Mouse (Mus musculus) frontal cortex, postnatal 25 days (tissue): ENCODE measurements around the gene Ubash3a.

ENCODE experiments used
- DNase-seq, 2 experiments: peaks; one replicate each; pipeline ENCODE4 v3.0.0; 2022; ENCODE audit warnings: low spot score in 2 of 2

The Ubash3a gene

GRCm38 (mm10) chr17:31216068-31216955 is 8.6 kb downstream of the Ubash3a start:
- no peak for DNase-seq

GRCm38 (mm10) chr17:31222810-31223310 is 15.2 kb downstream of the Ubash3a start:
- DNase-seq = no peak

- DNase-seq = no peak
Observed at GRCm38 (mm10) chr17:31223835-31224234, 16.2 kb downstream of the Ubash3a start.

DNA sequence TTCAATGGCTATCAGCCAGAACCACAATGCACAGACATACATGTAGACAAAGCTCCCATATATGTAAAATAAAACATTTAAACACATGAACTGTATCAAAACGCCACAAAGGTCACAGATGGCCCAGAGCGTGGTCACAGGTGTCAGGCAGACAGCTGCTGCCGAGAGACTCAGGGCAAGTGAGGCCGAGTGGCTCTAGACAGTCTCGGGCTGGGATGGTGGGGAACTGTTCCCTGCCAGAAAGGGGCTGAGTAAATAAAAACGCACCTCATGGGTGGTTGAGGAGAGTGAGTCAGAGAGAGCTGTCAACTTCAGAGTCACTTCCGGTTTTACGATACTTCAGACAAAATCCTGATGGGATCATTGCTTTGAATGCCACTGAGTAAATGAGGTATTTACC is 16.9 kb downstream of the Ubash3a start:
- DNase-seq = no peak

GRCm38 (mm10) chr17:31226368-31226767 is 18.7 kb downstream of the Ubash3a start:
- no peak for DNase-seq

DNA sequence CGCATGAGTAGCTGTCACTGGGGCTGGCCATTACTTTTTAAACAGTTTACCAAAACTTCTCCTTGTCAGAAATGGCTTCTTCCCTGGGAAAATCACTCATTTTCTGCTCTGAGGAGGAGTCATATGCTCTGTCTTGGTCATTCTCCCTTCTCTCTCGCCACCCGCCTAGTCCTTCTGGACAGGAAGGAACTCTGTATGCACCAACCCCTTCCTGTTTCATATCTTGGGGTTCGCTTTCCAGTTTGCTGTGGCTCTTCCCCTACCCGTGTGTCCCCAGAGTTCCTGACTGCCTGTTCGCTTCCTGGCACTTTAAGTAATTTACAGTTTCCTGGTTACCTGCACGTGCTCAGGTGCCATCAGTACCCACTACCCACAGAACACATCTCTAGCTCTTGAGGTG is 19.3 kb downstream of the Ubash3a start:
- DNase-seq = no peak

DNA sequence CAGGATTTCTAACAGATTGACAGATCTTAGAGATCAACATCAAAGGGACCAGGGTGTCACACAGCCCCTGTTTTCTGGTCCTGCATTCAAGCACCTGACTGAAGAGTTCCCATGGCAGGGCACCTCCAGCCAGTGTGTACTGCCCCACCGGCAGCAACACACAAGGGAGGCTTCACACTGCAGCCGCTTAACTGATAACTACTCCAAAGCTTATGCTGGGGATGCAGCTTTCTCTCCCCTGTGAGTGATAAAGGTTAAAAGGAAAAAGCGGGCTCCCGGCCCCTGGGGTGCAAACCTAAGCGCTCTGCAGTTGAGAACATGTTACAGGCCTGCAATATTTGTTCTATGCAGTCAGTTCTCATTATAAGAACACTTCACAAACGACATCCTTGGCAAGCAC is 24.1 kb downstream of the Ubash3a start:
- no peak for DNase-seq

GRCm38 (mm10) chr17:31232251-31233010 is 24.8 kb downstream of the Ubash3a start:
- no peak for DNase-seq

DNA sequence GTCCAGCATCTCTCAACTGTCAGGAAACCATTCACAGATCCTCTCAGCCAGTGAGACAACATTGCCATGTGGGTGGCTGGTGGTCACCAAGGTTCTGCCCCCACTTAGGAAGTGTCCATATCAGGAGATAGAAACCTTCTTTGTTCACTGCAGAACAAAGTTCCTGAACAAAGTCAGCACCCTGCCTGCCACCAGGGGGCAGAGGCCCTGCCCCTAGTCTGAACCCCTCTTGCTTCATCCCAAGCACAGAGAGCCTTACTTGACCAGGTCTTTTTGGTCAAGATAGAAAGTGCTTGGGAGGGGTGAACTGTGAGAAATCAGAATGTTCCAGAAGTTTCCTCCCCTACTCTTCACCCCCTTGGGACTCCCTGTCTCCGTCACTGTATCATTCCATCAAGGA is 28.2 kb downstream of the Ubash3a start:
- no peak for DNase-seq

DNA sequence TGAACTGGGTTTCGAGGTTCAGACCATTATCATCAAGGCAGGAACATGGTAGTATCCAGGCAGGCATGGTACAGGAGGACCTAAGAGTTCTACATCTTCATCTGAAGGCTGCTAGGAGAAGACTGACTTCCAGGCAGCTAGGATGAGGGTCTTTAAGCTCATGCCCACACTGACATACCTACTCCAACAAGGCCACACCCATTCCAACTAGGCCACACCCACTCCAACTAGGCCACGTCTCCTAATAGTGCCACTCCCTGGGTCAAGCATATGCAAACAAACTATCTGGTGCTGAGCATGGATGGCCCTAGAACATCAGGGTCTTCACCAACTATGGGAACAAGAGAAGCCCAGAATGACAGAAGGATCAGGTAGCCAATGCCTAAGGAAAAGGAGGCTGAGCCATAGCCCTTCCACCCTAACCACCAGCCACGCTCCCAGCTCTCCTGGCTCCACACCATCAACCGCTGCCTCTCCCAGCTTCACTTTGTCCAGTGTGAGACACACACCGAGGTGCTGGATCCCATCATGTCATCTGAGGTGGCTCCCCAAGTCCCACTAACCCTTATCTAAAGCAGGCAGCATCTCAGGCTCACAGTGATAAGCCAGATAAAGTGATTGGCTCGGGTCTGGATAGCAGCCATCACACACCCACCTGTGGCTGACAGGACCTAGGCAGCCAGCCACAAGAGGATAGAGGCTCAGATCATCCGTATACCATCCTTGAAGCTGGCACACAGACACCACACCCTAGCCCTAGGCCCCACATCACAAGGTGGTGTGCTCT is 30.8 kb downstream of the Ubash3a start:
- DNase-seq = no peak

DNA sequence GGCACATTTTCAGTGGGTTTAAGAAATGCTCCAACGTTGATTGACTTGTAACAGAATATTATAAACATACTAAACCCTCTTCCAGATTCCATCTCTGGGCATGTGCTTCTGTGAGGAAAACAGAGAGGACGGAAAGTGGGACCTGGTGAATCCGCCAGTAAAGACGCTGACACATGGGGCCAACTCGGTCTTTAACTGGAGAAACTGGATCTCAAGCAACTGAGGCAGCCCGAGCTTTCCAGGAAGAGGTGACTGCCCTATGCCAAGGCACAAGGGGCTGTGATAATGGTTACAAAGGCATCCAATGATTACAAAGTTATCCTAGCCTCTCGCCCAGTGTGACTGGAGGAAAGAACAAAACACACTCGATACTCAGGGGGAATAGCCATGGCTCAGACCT is 33.5 kb downstream of the Ubash3a start:
- no peak for DNase-seq

DNA sequence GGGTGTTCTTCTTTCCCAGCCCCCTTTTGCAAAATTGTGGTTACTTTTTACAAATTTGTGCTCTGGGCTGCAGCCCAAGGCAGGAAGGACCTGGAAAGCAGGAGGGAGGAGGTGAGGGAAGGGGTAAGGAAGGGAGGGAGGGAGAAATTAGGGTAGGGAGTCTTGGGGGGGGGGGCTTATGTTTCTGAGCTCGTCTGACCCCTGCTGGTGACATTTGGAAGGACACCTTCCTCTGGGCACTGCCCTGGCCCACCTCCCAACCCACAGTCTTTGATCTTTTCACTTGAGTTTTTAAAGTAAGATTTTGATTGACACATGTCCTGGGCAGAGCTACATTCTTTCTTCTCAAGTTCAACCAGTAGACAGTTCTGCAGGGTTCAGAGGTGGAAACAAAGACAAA is 35.1 kb downstream of the Ubash3a start:
- DNase-seq = no peak

GRCm38 (mm10) chr17:31245321-31245720 is 37.6 kb downstream of the Ubash3a start:
- DNase-seq = no peak

DNA sequence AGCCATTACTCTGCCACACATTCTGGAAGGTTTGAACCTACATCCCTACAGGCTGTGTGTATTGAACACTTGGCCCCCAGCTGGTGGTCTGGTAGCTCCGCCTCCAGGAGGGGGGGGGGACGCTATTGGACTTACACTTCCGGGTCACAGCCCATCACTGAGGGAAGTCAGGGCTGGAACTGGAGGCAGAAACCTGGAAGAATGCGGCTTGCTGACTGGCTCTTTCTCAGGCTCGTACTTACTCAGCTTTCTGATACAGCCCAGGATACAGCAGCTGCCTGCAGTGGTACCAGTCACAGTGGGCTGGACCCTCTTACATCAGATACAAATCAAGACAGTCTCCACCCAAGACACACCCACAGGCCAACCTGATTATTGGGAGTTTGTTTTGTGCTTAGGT is 39.5 kb downstream of the Ubash3a start:
- no peak for DNase-seq

GRCm38 (mm10) chr17:31253951-31254350 is 46.3 kb downstream of the Ubash3a start:
- DNase-seq = no peak

GRCm38 (mm10) chr17:31254463-31254931 is 46.8 kb downstream of the Ubash3a start:
- DNase-seq = peak; percentile 62 to 67

DNA sequence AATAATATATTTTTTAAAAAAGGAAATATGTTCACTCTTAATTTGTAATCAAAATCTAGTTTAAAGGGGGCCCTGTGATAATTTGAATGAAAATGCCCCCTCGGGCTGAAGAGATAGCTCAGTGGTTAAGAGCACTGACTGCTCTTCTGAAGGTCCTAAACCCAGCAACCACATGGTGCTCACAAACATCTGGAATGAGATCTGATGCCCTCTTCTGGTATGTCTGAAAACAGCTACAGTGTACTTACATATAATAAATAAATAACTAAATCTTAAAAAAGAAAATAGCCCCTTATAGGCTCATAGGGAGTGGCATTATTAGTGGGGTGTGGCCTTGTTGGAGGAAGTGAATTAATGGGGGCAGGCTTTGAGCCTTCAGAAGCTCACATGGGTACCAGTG is 49.5 kb downstream of the Ubash3a start:
- DNase-seq = no peak

DNA sequence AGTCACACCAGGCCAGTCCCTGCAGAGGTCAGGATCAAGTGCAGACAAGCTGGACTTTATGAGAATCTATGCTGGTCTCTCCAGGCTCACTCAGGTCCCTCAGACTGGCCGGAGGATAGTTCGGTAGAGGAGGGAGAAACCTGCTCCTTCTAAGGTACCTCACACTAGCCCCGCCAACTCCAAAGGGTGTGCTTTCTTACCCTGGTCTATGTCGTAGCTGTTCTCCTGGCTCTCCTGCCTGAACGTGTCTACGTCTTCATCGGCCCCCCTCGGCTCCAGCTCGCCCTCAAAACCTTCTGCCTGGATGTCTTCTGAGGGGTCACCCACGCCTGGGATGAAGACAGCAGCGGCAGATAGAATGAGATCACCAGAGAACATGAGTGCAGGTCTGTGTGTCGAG is 50.2 kb downstream of the Ubash3a start:
- DNase-seq = no peak

DNA sequence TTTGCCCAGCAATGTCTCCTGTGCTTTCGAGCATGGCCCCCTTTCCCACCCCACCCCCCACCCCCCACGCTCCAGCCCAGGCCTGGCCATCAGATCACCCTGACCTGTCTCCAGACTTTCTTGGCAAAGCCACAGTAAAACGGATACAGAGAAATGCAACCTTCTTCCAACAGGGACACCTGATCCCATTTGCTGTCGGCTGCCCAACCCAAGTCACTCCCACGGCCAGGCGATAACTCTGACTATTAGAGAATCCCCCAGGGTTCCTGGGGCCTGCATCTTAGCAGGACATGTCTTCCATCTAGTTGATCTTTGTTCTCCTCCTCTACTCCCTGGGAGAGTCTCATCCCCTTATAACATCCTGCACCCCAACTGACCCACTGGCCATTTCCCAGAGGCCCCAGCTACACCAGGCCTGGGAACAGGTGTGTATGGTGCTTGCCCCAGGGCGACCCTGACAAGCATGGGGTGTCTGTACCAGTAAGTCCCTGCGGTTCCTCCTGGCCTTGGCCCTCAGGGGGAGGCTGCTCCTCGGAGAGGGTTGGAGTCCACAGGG is 50.7 kb downstream of the Ubash3a start:
- DNase-seq = no peak

DNA sequence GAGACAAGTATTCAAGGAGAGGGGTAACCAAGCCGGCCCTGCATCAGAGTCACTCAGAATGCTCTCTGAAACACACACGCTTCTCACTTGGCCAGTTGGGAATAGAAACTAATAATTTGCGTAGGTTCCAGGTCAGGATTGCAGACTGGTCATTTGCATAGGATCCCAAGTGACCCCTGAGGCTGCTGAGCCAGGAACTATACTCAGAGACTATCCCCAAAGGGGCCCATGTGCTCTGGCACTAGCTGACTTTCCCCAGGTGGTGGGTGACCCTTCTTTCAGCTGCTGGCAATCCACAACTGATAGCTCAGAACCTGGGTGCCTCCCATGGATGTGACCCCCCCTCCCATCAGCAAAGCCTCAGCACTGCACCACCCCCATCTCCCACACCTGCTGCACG is 51.5 kb downstream of the Ubash3a start:
- no peak for DNase-seq

- DNase-seq = no peak
Observed at GRCm38 (mm10) chr17:31259825-31260224, 52.2 kb downstream of the Ubash3a start.

DNA sequence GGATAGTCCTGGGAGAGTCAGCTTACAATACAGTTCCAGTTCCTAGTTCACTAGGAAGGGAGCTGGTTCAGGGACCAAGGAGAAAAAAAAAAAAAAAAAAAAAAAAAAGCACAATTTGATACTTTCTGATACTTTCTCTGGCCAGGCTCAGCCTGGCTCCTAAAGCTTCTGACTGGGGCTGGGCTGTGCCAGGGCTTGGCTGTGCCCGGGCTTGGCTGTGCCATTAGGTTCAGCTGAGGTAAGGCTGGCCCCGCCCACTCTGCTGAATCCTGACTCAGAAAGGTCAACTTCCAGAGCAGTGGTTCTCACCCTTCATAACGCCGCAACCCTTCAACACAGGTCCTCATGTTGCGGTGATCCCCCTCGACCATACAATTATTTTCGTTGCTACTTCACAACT is 52.8 kb downstream of the Ubash3a start:
- no peak for DNase-seq
